Mouse (Mus musculus) liver, postnatal 0 days (tissue): ENCODE measurements at regions not wholly inside any gene's neighbourhood (a gene's known extent, or its start where the extent isn't known, plus 50 kb on each side); places are given as distances from the start of the nearest gene placed in this dataset.

ENCODE experiments used
- CTCF ChIP-seq: sonication (generic); IDR thresholded peaks from 2 replicates; pipeline ENCODE4 v1.5.1; 2016; ENCODE audit warnings: antibody characterized with exemption, low read depth
- EP300 ChIP-seq: IDR thresholded peaks from 2 replicates; pipeline ENCODE4 v1.6.1; 2016; ENCODE audit warnings: antibody characterized with exemption, low read depth, mild to moderate bottlenecking

DNA sequence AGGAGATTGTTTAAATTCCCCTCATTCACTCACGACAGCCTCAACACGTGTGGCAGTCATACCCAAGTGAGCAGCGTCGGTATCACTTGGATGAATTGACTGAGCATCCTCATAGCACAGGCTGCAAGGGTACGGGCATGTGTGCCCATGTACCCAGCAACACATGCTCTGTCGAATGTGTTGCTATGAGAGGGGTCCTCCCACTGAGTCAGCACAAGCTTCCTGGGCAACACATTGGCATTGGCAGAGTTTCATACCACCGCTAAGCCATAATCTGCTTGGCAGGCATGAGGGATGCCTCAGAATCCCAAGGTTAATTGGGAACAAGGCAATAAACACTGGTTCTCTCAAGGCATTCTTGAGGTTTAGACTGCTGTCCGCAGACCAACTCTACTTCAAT lies 115.1 kb downstream of the Atp6v1g3 start:
- TF ChIP-seq EP300 (no peak), CTCF (no peak)
